Mouse (Mus musculus): ENCODE measurements around the gene Rpl11.
A peak's percentile ranks its signal among the peaks of the same experiment; 100 is the strongest.
"Not testable (repeated sequence)": the region's sequence is repeated elsewhere in the genome, so short reads cannot be mapped to it uniquely, and the experiment has no call there.

The Rpl11 gene

DNA sequence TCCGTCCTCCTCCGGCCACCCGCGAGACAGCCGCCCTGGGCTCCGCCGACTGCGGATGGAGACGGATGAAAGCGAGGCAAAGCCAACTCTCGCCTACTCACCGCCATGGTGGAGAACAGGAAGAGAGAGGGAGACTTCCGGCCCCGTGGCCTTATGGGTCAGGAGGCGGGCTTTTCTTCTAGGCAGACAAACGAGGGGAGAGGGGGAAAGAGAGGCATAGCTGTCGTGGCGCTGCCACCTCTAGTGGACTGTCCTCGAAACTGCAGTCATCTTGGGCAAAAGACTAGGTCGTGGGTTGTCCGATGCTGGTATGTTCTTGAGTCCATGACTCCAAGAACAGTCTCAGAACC is at the start of gene Rpl11:
Rpl11 (minus strand) TSS at position 182 of the 350 bp plus-strand sequence.
- ATAC-seq (ENCODE audit: insufficient number of reproducible peaks, low FRiP score, low TSS enrichment), result peak; percentile 99

DNA sequence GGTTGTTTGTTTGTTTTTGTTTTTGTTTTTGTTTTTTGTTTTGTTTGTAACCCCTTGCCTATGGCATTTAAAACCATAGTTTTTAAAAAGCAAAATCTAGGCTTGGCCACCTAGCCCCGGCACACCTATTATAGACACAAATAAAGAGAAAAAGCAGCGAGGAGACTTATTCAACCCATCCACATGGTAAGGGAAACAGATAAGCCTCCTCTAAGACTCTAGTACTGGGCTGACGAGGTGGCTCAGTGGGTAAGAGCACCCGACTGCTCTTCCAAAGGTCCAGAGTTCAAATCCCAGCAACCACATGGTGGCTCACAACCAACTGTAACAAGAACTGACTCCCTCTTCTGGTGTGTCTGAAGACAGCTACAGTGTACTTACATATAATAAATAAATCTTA is 48.5 kb upstream of the Rpl11 start:
- not testable (repeated sequence) for ATAC-seq (ENCODE audit: insufficient number of reproducible peaks, low FRiP score, low TSS enrichment)

DNA sequence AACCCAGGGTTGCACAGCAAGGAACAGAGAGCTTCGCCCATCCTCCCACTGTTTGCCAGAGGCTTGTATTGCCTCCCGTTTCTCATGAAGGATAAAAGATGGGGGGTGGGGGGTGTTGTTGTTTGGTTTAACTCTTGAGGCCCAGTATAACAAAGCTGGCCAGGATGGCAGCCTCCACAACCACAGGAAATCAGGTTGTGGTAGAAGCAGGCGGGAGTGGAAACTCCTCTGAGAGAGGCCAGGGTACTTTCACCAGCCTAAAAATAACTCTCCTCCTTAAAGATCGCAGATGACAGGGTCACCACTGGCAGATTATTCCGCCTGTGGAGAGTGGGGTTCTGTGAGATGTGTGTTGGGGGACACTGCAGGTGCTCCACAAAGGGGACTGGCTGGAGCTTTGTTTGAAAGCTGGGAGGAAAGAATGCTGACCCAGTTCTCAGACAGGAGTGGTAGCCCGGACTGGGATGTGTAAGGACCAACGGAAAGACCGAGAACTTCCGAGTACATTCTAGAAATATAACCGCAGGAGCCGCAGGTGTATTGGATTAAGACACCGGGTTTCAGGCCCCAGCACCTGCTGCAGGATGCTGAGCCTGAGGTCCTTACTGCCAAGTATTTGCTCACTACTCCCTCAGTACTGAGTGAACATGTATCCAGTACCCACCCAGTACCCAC is 47.3 kb upstream of the Rpl11 start:
- no peak for ATAC-seq (ENCODE audit: insufficient number of reproducible peaks, low FRiP score, low TSS enrichment)

DNA sequence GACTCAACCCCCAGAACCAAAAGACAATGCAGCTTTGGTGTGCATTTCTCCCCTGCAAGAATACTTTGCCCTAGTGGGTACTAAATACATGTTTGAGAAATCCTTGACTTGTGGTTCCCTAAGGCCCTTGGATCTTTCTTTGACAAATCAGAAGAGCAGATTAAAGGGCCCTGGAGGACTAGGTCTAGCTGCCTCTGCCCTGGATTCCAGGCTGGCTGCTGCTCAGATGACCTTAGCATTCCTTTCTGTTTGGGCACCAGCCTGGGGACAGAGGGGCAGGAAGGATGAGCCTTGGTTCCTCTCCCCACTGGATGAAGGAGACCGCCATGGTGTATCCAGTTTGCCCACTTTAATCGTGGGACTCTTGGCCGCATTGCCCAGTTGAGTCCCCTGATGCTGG is 45.2 kb upstream of the Rpl11 start:
- ATAC-seq (ENCODE audit: insufficient number of reproducible peaks, low FRiP score, low TSS enrichment), result no peak

DNA sequence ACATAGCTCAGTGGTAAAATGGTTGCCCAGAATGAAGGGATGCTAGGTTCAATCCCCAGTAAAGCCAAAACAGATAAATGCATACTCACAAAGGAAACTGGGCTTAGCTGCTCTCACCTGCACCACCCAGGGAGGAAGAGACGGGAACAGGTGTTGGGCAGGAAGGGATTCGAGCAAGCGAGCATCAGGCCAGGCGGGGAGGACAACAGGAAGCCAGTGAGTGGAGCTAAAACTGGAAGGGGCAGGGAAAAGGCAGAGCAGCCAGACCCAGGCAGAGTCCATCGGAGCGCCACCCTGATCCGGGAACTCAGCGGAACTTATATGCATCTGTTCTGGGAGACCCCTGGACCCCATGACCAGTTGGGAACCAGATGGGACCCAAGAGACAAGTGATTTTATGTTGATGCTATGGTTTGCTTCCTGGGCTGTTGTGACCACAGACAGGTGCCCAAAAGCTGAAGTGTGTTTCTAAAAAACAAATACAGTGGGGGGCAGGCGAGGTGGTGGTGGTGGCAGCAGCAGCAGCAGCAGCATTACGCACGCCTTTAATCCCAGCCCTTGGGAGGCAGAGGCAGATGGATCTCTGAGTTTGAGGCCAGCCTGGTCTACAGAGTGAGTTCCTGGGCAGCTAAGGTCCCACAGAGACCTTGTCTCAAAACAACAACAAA is 43.4 kb upstream of the Rpl11 start:
- ATAC-seq (ENCODE audit: insufficient number of reproducible peaks, low FRiP score, low TSS enrichment), result no peak

DNA sequence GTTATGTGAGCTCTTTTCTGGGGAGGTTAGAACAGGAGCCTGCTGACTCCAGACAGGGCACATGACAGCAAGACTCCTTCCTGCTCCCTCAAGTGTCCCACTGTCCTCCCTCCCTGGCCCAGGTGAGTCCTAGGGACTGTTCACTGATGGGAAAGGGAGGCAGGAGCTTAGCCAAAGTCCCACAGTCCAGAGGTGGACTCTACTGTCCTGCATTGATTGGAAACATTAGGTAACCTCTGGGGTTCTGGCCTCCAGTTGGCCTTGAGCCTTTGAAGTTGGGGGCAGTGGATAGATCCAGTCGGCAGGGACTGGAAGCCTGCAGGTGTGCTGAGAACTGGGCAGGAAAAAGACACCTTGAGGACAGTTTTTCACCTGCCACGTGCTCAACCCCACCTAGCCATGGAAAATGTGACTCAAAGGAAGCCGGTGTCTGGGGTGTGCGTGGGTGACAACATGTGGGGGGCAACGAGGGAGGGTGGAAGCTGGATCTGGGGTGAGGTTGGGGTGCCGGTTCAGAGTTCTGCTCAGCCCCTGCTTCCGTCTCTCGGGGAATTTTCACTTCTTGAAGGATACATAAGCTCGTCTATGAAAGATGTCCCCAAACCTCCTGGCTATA is 42.4 kb upstream of the Rpl11 start:
- no peak for ATAC-seq (ENCODE audit: insufficient number of reproducible peaks, low FRiP score, low TSS enrichment)

DNA sequence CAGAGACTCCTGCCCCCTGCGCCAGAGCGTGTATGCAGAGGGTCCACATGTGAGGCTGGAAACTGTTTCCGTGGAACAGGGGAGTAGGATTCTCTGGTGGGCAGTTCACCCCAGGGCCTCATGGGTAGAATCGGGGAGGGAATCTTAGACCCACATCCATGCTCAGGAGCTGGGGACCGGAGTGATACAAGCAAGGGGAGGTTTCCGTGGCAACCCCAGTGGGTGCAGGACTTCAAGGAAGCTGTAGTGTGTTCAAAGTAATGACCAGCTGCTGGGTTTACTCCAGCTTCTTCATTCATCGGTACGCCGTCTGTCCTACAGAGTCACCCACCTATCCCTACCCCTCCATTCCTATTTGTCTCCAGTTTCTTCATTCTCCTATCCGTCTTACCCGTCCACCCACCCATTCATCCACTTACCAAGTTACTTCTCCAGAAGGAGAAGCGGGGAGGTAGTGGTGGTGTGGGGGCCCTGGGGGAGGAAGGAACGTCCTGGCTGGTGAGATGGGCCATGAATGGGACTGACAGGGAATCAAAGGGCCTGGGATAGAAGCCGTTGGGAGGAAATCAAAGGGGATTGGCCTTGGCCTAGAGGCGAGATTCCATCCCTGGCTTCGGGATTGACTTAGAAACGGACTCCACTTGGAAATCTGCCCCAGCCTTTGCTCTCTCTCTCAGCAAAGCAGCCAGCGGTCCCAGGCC is 41.4 kb upstream of the Rpl11 start:
- no peak for ATAC-seq (ENCODE audit: insufficient number of reproducible peaks, low FRiP score, low TSS enrichment)

DNA sequence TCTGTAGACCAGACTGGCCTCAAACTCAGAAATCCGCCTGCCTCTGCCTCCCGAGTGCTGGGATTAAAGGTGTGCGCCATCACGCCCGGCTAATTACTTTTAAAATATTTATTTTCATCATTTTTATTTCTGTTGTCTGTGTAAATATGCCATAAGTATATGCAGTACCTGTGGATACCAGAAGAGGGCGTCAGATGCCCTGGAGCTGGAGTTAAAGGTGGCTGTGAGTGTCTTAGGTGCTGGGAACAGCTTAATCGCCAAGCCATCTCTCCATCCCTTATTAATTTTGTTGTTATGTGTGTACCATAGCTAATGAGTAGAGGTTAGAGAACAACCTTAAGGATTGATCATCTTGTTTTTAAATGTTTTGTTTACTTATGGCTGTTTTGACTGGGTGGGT is 39.3 kb upstream of the Rpl11 start:
- ATAC-seq (ENCODE audit: insufficient number of reproducible peaks, low FRiP score, low TSS enrichment), result no peak

DNA sequence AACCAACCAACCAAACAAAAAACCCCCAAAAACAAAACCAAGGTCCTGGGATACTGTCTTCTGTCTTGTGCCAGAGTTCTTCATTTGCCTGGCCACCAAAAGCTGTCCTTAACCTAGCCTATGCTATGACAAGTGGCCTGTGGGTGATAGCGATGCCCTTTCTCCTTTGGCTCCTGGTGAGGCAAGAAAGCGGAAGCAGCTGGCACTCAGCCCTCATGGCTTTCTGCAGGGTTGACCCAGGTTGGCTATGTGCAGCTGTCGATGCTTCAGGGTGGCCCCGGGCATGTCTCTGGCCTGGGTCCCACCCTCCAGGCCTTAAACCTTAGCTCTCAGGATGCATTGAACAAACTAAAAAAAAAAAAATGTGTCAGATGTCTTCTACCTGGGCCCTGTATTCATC is 38.1 kb upstream of the Rpl11 start:
- no peak for ATAC-seq (ENCODE audit: insufficient number of reproducible peaks, low FRiP score, low TSS enrichment)

DNA sequence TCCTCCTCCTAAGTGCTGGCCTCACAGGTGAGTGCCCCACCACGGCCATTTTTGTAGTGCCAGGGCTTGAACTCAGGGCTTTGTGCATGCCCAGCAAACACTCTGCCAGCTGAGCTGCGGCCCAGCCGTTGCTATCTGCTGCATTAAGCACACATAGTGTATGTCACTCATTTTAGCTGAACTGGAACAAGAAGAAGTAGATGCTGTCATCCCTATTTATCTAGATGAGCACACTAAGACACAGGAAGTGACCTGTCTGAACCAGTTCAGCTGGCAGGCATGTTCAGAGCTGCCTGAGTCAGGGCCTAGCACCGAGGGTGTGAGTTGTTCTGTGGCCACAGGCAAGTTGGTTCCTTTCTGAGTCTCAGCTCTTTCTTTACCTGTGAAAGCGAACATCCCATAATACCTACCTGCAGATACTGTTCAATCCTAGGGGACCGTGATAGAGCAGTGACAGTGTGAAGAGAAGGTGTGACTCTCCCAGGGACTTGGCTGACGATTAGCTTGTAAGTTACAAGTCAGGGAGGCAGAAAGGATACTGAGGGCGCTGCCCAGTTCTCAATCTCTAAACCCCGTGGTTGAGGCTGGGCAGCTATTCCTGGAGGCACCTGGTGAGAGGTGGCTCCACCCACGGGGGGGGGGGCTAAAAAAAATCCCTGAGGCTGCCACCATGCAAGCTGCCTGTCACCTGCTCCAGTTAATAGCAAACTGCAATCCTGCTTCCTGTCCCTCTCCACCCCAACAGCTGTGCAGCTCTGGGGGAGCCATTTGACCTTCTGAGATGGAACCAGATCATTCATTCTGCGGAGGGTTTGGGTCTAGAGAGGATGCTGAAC is 36.7 kb upstream of the Rpl11 start:
- ATAC-seq (ENCODE audit: insufficient number of reproducible peaks, low FRiP score, low TSS enrichment), result no peak

DNA sequence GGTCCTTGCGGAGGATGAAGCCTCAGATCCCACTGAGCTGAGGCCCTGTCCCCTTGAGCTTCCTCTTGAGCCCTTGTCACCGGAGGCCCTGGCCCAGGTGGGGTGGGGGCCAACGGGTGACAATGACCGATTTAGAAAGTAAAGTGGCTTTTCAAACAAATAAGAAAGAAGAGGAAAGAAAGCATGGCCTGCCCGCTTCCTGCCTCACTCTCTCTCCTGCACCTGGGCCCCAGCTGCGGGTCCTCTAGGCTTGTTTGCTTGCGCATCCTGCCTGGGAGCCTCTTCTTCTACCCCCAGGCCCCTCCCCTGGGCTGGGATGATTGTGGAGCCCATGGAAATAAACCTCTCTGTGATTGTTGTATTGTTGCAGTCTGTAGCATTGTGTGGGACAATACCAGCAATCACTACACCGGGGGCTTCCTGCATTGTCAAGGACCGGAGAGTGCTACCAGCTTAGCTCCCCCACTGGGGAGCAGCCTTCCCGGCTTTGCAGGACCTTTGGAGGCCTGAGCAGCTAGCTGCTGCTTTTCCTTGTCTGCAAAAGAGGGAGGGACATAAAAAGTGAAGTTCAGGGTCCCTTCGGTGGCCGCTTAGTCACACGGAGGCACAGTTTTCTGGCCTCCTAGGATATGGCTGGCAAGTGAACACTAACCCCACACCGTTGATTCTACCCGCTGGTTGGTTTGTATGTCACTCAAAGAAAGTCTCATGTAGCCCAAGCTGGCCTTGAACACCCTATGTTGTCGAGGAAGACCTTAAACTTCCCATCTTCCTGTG is 35.9 kb upstream of the Rpl11 start:
- no peak for ATAC-seq (ENCODE audit: insufficient number of reproducible peaks, low FRiP score, low TSS enrichment)

DNA sequence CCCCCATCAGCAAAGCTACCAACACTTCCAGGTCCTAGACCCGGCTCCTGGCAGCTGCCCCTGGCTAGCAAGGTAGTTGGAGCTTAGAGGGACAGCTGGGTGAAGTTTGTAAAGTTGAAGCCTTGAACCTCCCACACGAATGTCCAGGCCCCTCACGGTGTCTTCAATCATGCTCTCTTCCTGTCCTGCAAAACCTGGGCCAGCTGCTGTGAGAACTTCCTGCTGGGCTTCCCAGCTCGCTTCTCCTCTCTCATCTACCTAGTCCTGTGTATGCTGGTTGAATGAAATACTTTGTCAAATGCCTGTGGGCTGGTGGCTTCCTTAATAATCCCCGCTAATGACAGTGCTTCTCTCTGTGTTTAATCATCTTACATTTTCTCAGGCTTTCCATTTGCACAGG is 35.1 kb upstream of the Rpl11 start:
- no peak for ATAC-seq (ENCODE audit: insufficient number of reproducible peaks, low FRiP score, low TSS enrichment)

DNA sequence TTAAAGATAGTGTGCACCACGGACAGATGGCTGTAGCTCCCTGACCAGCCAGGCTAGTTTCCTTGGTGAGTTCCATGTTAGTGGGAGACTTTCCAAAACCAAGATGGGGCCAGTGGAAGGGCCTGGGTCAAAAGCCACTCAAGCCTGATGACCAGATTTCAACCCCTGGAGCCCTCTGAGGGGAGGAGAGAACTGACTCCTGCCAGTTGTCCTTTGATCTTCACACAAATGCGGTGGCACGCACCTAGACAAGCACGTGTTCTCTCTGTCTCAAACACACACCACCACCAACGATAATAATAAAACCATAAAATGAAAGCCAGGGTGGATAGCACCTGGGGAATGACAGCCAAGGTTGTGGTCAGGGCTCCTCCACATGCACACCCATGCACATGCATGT is 34.0 kb upstream of the Rpl11 start:
- ATAC-seq (ENCODE audit: insufficient number of reproducible peaks, low FRiP score, low TSS enrichment), result no peak

DNA sequence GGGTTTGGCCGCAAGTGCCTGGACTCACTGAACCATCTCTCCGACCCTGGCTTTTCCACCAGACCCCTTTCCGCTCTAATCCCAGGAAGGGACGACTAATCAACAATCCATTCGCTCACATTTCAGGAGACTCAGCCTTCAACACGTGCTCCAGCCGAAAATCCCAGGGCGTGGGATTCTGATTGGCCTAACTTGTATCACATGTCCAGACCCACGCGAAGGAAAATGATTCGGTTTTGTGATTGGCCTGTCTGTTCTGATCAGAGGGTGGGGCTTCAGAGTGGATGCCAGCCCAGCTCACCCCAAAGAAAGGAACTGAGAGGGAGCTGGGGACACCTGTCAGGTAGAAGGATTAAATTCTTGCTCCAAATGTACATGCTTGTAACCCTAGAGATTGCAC is 31.6 kb upstream of the Rpl11 start:
- ATAC-seq (ENCODE audit: insufficient number of reproducible peaks, low FRiP score, low TSS enrichment), result no peak

DNA sequence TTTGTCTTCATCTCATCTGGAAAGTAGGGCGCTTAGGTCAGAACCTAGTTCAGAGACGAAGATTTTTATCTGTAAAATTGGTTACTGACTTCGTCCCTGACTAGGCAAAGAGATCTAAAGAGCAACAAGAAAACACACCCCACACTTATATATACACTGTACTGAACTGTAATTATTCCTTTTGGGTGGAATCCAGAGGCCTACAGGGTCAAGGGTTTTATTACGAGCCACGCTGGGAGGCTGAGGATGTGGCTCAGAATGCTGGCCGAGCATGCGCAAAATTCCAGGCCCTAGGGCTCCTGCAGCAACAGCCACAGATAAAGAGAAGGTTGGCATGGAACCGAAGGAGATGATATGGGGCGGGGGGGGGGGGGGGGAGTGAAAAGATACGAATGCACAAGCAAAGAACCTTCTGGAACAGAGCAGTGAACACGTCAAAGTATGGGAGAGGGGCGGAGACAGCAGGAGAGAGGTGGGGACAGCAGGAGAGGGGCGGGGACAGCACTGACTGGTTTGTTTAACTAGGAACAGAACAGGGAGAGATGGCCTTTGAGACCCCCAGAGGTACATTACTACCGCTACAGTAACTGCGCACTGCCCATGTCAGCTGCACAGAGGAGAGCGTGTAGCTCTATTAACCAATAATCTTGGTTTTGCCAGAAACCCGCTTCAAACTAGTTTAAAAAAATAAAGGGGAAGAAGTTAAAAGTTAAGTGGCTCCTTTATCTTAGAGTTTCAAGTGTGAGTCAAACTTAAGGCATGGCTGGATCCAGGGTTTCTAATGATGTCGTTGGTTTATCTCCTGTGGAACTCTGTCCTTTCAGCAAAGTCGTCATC is 30.3 kb upstream of the Rpl11 start:
- ATAC-seq (ENCODE audit: insufficient number of reproducible peaks, low FRiP score, low TSS enrichment), result no peak

DNA sequence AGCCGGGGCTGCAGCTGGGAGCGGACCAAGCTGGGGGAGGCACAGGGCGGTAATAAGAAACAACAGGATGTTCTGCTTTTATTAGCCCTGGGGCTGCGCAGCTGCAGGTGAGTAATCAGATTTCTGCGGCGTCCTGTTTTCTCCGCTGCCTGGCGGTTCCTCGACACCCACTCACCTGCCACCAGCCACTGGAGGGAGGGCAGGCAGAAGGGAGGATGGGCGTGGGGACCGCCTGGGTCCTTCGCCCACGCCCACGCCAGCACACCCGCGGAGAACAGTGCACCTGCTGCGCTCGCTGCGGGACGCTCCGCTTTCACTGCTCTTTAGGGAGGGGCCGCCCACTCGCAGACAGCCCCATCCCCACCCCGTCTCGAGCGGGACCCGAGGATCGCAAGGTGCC is 28.5 kb upstream of the Rpl11 start:
- no peak for ATAC-seq (ENCODE audit: insufficient number of reproducible peaks, low FRiP score, low TSS enrichment)

DNA sequence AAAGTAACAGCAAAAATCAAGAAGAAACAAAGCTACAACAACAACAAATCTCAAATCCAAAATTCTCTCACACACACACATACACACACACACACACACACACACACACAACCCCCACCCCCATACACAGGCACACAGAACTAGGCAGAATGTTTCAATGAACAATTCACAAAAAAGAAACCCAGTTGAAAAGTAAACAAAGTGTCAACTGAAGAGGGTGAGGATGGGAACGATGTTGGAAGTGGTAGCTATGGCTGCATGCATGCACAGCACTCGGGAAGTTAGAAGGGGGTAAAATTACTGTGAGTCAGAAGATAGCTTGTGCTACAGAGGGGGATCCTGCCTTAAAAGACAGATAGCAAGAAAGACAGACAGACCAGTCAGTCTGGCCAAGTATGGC is 25.4 kb upstream of the Rpl11 start:
- no peak for ATAC-seq (ENCODE audit: insufficient number of reproducible peaks, low FRiP score, low TSS enrichment)

DNA sequence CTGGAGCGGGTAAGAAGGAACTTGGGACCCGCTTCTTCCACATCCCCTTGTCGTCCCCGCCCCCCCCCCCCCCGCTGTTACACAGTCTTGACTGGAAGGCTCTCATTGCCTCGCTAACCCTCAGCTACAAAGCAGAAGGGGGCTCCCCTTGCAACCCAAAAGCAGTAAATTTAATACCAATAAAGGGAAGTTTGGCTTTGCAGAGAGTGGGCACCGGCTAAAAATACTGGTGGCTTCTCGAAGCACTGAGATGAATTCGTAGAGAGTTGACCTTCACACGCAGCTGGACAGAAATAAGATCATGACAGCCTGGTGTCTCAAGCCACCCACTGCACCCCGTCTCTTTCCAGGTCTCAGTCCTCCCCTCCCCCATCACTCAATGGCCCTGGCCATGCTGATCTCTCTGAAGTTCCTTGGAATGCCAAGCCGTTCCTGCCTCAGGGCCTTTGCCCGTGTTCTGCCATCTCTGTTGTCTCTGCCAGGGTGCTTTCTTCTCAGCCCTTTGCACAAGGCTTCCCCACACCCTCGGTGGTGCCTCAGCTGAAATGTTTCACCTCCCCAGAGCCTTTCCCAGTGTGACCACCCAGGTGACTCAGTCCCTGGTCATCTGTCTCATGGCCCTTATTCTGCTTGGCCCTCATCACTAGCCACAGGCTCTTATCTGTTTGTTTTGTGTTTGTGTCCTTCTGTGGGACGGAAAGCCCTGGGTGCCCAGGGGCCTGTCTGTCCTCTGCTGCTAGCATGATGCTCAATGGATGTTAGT is 23.7 kb upstream of the Rpl11 start:
- ATAC-seq (ENCODE audit: insufficient number of reproducible peaks, low FRiP score, low TSS enrichment), result no peak
